ENCODE assay signal across 11 mouse cellular contexts in the genomic region with DNA sequence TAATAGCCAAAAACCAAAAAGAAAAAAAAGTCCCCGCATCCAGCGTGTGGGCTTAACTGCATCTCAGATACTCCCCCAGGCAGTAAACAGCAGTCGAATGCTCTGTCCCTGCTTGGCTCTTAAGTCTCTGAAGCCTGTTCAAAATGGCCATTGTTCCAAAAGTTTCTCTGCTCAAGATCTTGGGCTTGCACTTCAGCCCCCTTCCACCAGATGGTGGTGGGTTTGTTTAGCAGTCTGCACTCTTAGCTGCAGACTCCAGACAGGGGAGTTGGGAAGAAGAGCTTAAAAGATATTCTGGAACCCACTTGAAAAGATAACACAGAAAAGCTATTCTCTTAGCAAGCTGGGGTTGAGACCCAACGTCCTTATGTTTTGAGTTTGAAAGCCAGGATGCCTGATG.
DNase-seq lines count a peak whose midpoint lies in the region; ATAC-seq and TF ChIP-seq lines count a peak whose summit lies in the region.
"Had no signal": no experiment of that assay in that cellular context is flagged by ENCODE, and none has a peak within 500 bp of the region (broad histone marks: within the 10 kb centered on the region; RNA-seq: fewer than 3 reads in every experiment).

No protein-coding gene starts in this region.

- DNase-seq in forebrain, postnatal 0 days, result no peak
- DNase-seq in left cerebral cortex, adult 2 months (ENCODE audit: extremely low spot score in 1 of 2, low spot score in 2 of 2), result no peak
- DNase-seq in left cerebral cortex, adult 9 months (ENCODE audit: low spot score in 2 of 2), result no peak
- peak; percentile 32 for DNase-seq in embryo, embryonic 11 days
- no peak for DNase-seq in gastrocnemius, postnatal 14 days
- no peak for DNase-seq in spleen, postnatal 14 days (ENCODE audit: low spot score in 2 of 2)
- DNase-seq: B cell, adult 2 months; heart, postnatal 10 days; lung, postnatal 4 days had no signal

- 55% methylated on average over 4 of the region's 4 CpGs for WGBS in forebrain, postnatal 0 days
- WGBS in forebrain, embryonic 13.5 days, result 65% methylated on average over 4 of the region's 4 CpGs

- H3K9me3 ChIP-seq in forebrain, postnatal 0 days (ENCODE audit: low read length), result no peaks in the 10 kb centered on the region
- H3K9me3 ChIP-seq in forebrain, embryonic 13.5 days (replicated peaks), result peaks cover 3% of the 10 kb centered on the region; the same call in 1 of the 2 replicates
- no peaks in the 10 kb centered on the region for H3K9me3 ChIP-seq in E14TG2a.4 (ENCODE audit: low read length)

- H3K36me3 ChIP-seq in forebrain, postnatal 0 days (ENCODE audit: insufficient read depth), result no peaks in the 10 kb centered on the region
- no peaks in the 10 kb centered on the region for H3K36me3 ChIP-seq in forebrain, embryonic 13.5 days (ENCODE audit: poor library complexity, severe bottlenecking)
- no peaks in the 10 kb centered on the region for H3K36me3 ChIP-seq in E14TG2a.4 (ENCODE audit: insufficient read depth, low read length)

- no peaks in the 10 kb centered on the region for H3K27me3 ChIP-seq in forebrain, postnatal 0 days (ENCODE audit: insufficient read depth, low read length)
- no peaks in the 10 kb centered on the region for H3K27me3 ChIP-seq in forebrain, embryonic 13.5 days
- H3K27me3 ChIP-seq in E14TG2a.4 (ENCODE audit: insufficient read depth, low read length), result no peaks in the 10 kb centered on the region

- H3K27ac ChIP-seq in forebrain, postnatal 0 days (ENCODE audit: low read depth, low read length), result no peak overlapping the region
- no peak overlapping the region for H3K27ac ChIP-seq in forebrain, embryonic 13.5 days
- no peak overlapping the region for H3K27ac ChIP-seq in left cerebral cortex, adult 2 months

- no peak overlapping the region for H3K9ac ChIP-seq in forebrain, postnatal 0 days
- no peak overlapping the region for H3K9ac ChIP-seq in forebrain, embryonic 13.5 days

- TF ChIP-seq CTCF in forebrain, postnatal 0 days (IDR thresholded peaks at IDR 0.05; ENCODE audit: low read depth), result peak; percentile 51
- peak; percentile 26 for TF ChIP-seq CTCF in left cerebral cortex, adult 2 months (IDR thresholded peaks at IDR 0.05)
- peak; percentile 14 for TF ChIP-seq CTCF in E14TG2a.4 (conservative IDR thresholded peaks at IDR 0.05; ENCODE audit: low read length)

- H3K4me2 ChIP-seq in forebrain, postnatal 0 days (ENCODE audit: low read depth), result no peak overlapping the region
- no peak overlapping the region for H3K4me2 ChIP-seq in forebrain, embryonic 13.5 days

- no peak overlapping the region for H3K4me3 ChIP-seq in forebrain, postnatal 0 days (ENCODE audit: low read depth, low read length)
- H3K4me3 ChIP-seq in forebrain, embryonic 13.5 days, result no peak overlapping the region
- H3K4me3 ChIP-seq in left cerebral cortex, adult 2 months, result no peak overlapping the region
- H3K4me3 ChIP-seq in E14TG2a.4 (replicated peaks; ENCODE audit: low read length), result no peak overlapping the region

- intact Hi-C loops in left cerebral cortex, adult 2 months (cut with DNase I), result no loop called here
- intact Hi-C loops in gastrocnemius, postnatal 14 days (cut with DNase I; ENCODE audit: low total_unique reads), result no loop called here

- ATAC-seq in forebrain, postnatal 0 days, result no peak
- no peak for ATAC-seq in forebrain, embryonic 13.5 days

- H3K4me1 ChIP-seq in forebrain, postnatal 0 days (ENCODE audit: insufficient read depth), result no peaks in the 10 kb centered on the region
- H3K4me1 ChIP-seq in forebrain, embryonic 13.5 days, result no peaks in the 10 kb centered on the region
- H3K4me1 ChIP-seq in E14TG2a.4 (replicated peaks; ENCODE audit: low read depth, low read length), result no peaks in the 10 kb centered on the region
